Mouse (Mus musculus) embryonic facial prominence, embryonic 14.5 days (tissue): ENCODE measurements around the gene Mgat4c. TPM values are rescaled to one million over a fixed set of nuclear protein-coding genes. Genes with fewer than 3 reads are reported as not detected.
"Not testable (repeated sequence)": the region's sequence is repeated elsewhere in the genome, so short reads cannot be mapped to it uniquely, and the experiment has no call there.

Experiments used
- ATAC-seq: fragments of 200-750 bp; cut with Nextera tagmentation; 2 replicates; pipeline ENCODE4 v1.8.0; 2017; ENCODE audit warnings: low read depth, moderate number of reproducible peaks, moderate TSS enrichment
- DNase-seq: peaks from one replicate; pipeline ENCODE4 v3.0.0-alpha.2; 2015; ENCODE audit warnings: low spot score
- H3K27ac ChIP-seq: fragments of 300-500 bp; sonication (generic); replicated peaks from 2 replicates; pipeline ENCODE4 v1.5.1; 2014; ENCODE audit warnings: low read depth, mild to moderate bottlenecking, low read length, moderate library complexity
- H3K27me3 ChIP-seq: fragments of 300-500 bp; sonication (generic); replicated peaks from 2 replicates; pipeline ENCODE4 v1.6.1; 2014; ENCODE audit warnings: low read length; ENCODE audit not compliant: control insufficient read depth, insufficient read depth
- H3K36me3 ChIP-seq: fragments of 300-500 bp; sonication (generic); 2 replicates; pipeline ENCODE4 v1.6.1; 2014; ENCODE audit warnings: low read length, mixed read lengths; ENCODE audit not compliant: control insufficient read depth, insufficient read depth
- H3K4me1 ChIP-seq: fragments of 300-500 bp; sonication (generic); 2 replicates; pipeline ENCODE4 v1.6.1; 2014; ENCODE audit warnings: antibody characterized with exemption, low read length; ENCODE audit not compliant: control insufficient read depth, insufficient read depth
- H3K4me2 ChIP-seq: fragments of 300-500 bp; sonication (generic); 2 replicates; pipeline ENCODE4 v1.6.1; 2014; ENCODE audit warnings: low read depth, mild to moderate bottlenecking, low read length, moderate library complexity, mixed read lengths
- H3K4me3 ChIP-seq: fragments of 300-500 bp; sonication (generic); 2 replicates; pipeline ENCODE4 v1.5.1; 2014; ENCODE audit warnings: low read depth, mild to moderate bottlenecking, low read length
- H3K9ac ChIP-seq: fragments of 300-500 bp; sonication (generic); 2 replicates; pipeline ENCODE4 v1.6.1; 2014; ENCODE audit warnings: low read depth, mild to moderate bottlenecking, low read length, moderate library complexity, mixed read lengths
- H3K9me3 ChIP-seq: fragments of 300-500 bp; sonication (generic); 2 replicates; pipeline ENCODE4 v1.6.1; 2016; ENCODE audit warnings: low read length; ENCODE audit not compliant: control insufficient read depth
- WGBS: fragments of 180-500 bp; shearing (Covaris S2); extraction: QIAGEN DNeasy Blood & Tissue Kit; methylation state at CpG from one replicate; pipeline ENCODE4 v1.1.7; 2014; 5-methylcytosine and 5-hydroxymethylcytosine counted together
- polyA plus RNA-seq: library from polyadenylated mRNA; unstranded; fragments of >200 nt; fragmentation: Nextera tagmentation; extraction: Ambion mirVana; gene quantifications from 2 replicates; pipeline ENCODE4 v1.2.1, GENCODE M21; 2014

Mgat4c gene
- polyA plus RNA-seq, 1 experiment from 2014 or later, result 5.2 TPM

GRCm38 (mm10) chr10:102370576-102370975, 689.3 kb downstream of the Mgat4c start:
- H3K9ac ChIP-seq, result no peak overlapping the region
- H3K27ac ChIP-seq, result no peak overlapping the region
- no peaks in the 10 kb centered on the region for H3K4me1 ChIP-seq
- no peaks in the 10 kb centered on the region for H3K36me3 ChIP-seq
- DNase-seq (no peak), ATAC-seq (no peak)
- no peak overlapping the region for H3K4me3 ChIP-seq
- H3K9me3 ChIP-seq, result no peaks in the 10 kb centered on the region
- H3K27me3 ChIP-seq, result no peaks in the 10 kb centered on the region
- WGBS, result 79% methylated on average over 1 of the region's 1 CpGs
- no peak overlapping the region for H3K4me2 ChIP-seq

- H3K9me3 ChIP-seq, result no peaks in the 10 kb centered on the region
- no peak overlapping the region for H3K4me2 ChIP-seq
- H3K36me3 ChIP-seq, result no peaks in the 10 kb centered on the region
- H3K4me3 ChIP-seq, result no peak overlapping the region
- H3K27me3 ChIP-seq, result no peaks in the 10 kb centered on the region
- no peak overlapping the region for H3K27ac ChIP-seq
- DNase-seq (no peak), ATAC-seq (no peak)
- H3K9ac ChIP-seq, result no peak overlapping the region
- no peaks in the 10 kb centered on the region for H3K4me1 ChIP-seq
Measured at GRCm38 (mm10) chr10:102372111-102372510, 690.8 kb downstream of the Mgat4c start.

- no peak for ATAC-seq
Measured at GRCm38 (mm10) chr10:102374061-102374460, 692.8 kb downstream of the Mgat4c start.

GRCm38 (mm10) chr10:102377377-102377776, 696.1 kb downstream of the Mgat4c start:
- Histone ChIP-seq H3K4me1 (no peaks in the 10 kb centered on the region), H3K9ac (no peak overlapping the region), H3K4me3 (no peak overlapping the region), H3K27me3 (no peaks in the 10 kb centered on the region), H3K27ac (no peak overlapping the region), H3K36me3 (no peaks in the 10 kb centered on the region), H3K4me2 (no peak overlapping the region), H3K9me3 (no peaks in the 10 kb centered on the region)
- ATAC-seq, result no peak
- WGBS, result 81% methylated on average over 4 of the region's 4 CpGs
- no peak for DNase-seq

More at GRCm38 (mm10) chr10:102374061-102374460, 692.8 kb downstream of the Mgat4c start:
- H3K36me3 ChIP-seq, result no peaks in the 10 kb centered on the region
- no peaks in the 10 kb centered on the region for H3K27me3 ChIP-seq
- H3K27ac ChIP-seq, result no peak overlapping the region
- no peaks in the 10 kb centered on the region for H3K4me1 ChIP-seq
- WGBS, result 85% methylated on average over 4 of the region's 4 CpGs
- no peaks in the 10 kb centered on the region for H3K9me3 ChIP-seq
- no peak overlapping the region for H3K4me2 ChIP-seq
- no peak for DNase-seq
- no peak overlapping the region for H3K4me3 ChIP-seq
- no peak overlapping the region for H3K9ac ChIP-seq

- no peak overlapping the region for H3K4me3 ChIP-seq
- H3K9me3 ChIP-seq, result no peaks in the 10 kb centered on the region
- H3K36me3 ChIP-seq, result no peaks in the 10 kb centered on the region
- H3K4me1 ChIP-seq, result no peaks in the 10 kb centered on the region
- ATAC-seq (no peak), DNase-seq (no peak)
- H3K9ac ChIP-seq, result no peak overlapping the region
- no peaks in the 10 kb centered on the region for H3K27me3 ChIP-seq
- WGBS, result 83% methylated on average over 1 of the region's 1 CpGs
- no peak overlapping the region for H3K27ac ChIP-seq
- no peak overlapping the region for H3K4me2 ChIP-seq
Measured at GRCm38 (mm10) chr10:102389223-102389622, 707.9 kb downstream of the Mgat4c start.

- H3K27ac ChIP-seq, result no peak overlapping the region
- no peaks in the 10 kb centered on the region for H3K4me1 ChIP-seq
- no peak overlapping the region for H3K9ac ChIP-seq
- H3K4me2 ChIP-seq, result no peak overlapping the region
- H3K4me3 ChIP-seq, result no peak overlapping the region
- WGBS, result 78% methylated on average over 2 of the region's 2 CpGs
- no peaks in the 10 kb centered on the region for H3K27me3 ChIP-seq
- no peaks in the 10 kb centered on the region for H3K9me3 ChIP-seq
- DNase-seq, result peak; percentile 17
- H3K36me3 ChIP-seq, result no peaks in the 10 kb centered on the region
- no peak for ATAC-seq
Measured at GRCm38 (mm10) chr10:102417654-102418272, 736.5 kb downstream of the Mgat4c start.

- peak overlapping the region; percentile 42; the same call in 1 of the 2 replicates for H3K4me2 ChIP-seq
- not testable (repeated sequence) for H3K4me1 ChIP-seq, H3K27ac ChIP-seq, H3K9ac ChIP-seq, H3K9me3 ChIP-seq, DNase-seq, H3K36me3 ChIP-seq, H3K4me3 ChIP-seq, H3K27me3 ChIP-seq
- ATAC-seq, result peak; percentile 50; the same call in 1 of the 2 replicates
- WGBS, result 6% methylated on average over 5 of the region's 7 CpGs
Measured at GRCm38 (mm10) chr10:102435048-102435447, 753.8 kb downstream of the Mgat4c start.

GRCm38 (mm10) chr10:102435467-102435866, 754.2 kb downstream of the Mgat4c start:
- not testable (repeated sequence) for H3K4me1 ChIP-seq, H3K9me3 ChIP-seq, H3K36me3 ChIP-seq, H3K9ac ChIP-seq, H3K4me3 ChIP-seq, ATAC-seq, DNase-seq, H3K27me3 ChIP-seq, H3K27ac ChIP-seq
- peak overlapping the region; percentile 42 for H3K4me2 ChIP-seq
- 31% methylated on average over 6 of the region's 6 CpGs for WGBS
